Mouse (Mus musculus) spleen, postnatal 14 days (tissue): ENCODE measurements around the gene Plcz1.

Experiments
- DNase-seq, 2 experiments: peaks; one replicate each; pipeline ENCODE4 v3.0.0; 2021 to 2022; ENCODE audit warnings: low spot score in 2 of 2

The Plcz1 gene

GRCm38 (mm10) chr6:139947106-139947879 is 94.0 kb downstream of the Plcz1 start:
- no peak for DNase-seq
